Mouse (Mus musculus) forelimb bud, embryonic 11.5 days (tissue): ENCODE measurements around the gene Kcnv2.

Source experiments
- DNase-seq: peaks from one replicate; pipeline ENCODE4 v3.0.0-alpha.2; 2012; ENCODE audit warnings: low read depth, low spot score

Kcnv2 gene

GRCm38 (mm10) chr19:27322281-27322680 is at the start of gene Kcnv2:
Gene Kcnv2, plus strand, starts transcription at chr19:27322588.
- DNase-seq, result no peak

GRCm38 (mm10) chr19:27273385-27273784 is 49.0 kb upstream of the Kcnv2 start:
- DNase-seq, result no peak

GRCm38 (mm10) chr19:27274382-27274781 is 48.0 kb upstream of the Kcnv2 start:
- DNase-seq, result no peak

- no peak for DNase-seq
Measured at GRCm38 (mm10) chr19:27279174-27279573, 43.2 kb upstream of the Kcnv2 start.

- DNase-seq, result no peak
Measured at GRCm38 (mm10) chr19:27310039-27310438, 12.3 kb upstream of the Kcnv2 start.

GRCm38 (mm10) chr19:27311311-27311710 is 11.1 kb upstream of the Kcnv2 start:
- no peak for DNase-seq

GRCm38 (mm10) chr19:27312266-27313079 is 9.9 kb upstream of the Kcnv2 start:
- DNase-seq, result no peak

- no peak for DNase-seq
Measured at GRCm38 (mm10) chr19:27313080-27313413, 9.3 kb upstream of the Kcnv2 start.

GRCm38 (mm10) chr19:27316313-27317258 is 5.8 kb upstream of the Kcnv2 start:
- no peak for DNase-seq

- DNase-seq, result peak; percentile 55
Measured at GRCm38 (mm10) chr19:27317337-27317736, 5.1 kb upstream of the Kcnv2 start.

- no peak for DNase-seq
Measured at GRCm38 (mm10) chr19:27322911-27323627, 681 bp downstream of the Kcnv2 start.

GRCm38 (mm10) chr19:27325558-27325957 is 3.2 kb downstream of the Kcnv2 start:
- DNase-seq, result no peak

- DNase-seq, result no peak
Measured at GRCm38 (mm10) chr19:27327569-27327968, 5.2 kb downstream of the Kcnv2 start.

- peak; percentile 11 for DNase-seq
Measured at GRCm38 (mm10) chr19:27328166-27328565, 5.8 kb downstream of the Kcnv2 start.

GRCm38 (mm10) chr19:27328644-27329043 is 6.3 kb downstream of the Kcnv2 start:
- DNase-seq, result no peak

- DNase-seq, result peak; percentile 12
Measured at GRCm38 (mm10) chr19:27332207-27332794, 9.9 kb downstream of the Kcnv2 start.

GRCm38 (mm10) chr19:27336126-27336917 is 13.9 kb downstream of the Kcnv2 start:
- DNase-seq, result no peak

GRCm38 (mm10) chr19:27346501-27346900 is 24.1 kb downstream of the Kcnv2 start:
- DNase-seq, result no peak

- no peak for DNase-seq
Measured at GRCm38 (mm10) chr19:27351700-27352099, 29.3 kb downstream of the Kcnv2 start.

GRCm38 (mm10) chr19:27360381-27360780 is 38.0 kb downstream of the Kcnv2 start:
- DNase-seq, result no peak

- DNase-seq, result no peak
Measured at GRCm38 (mm10) chr19:27363891-27364290, 41.5 kb downstream of the Kcnv2 start.
